Mouse (Mus musculus): Measurements from ENCODE around the gene Lrrc27. TPM values are rescaled to one million over a fixed set of nuclear protein-coding genes. Genes with fewer than 3 reads are reported as not detected.

The Lrrc27 gene
- polyA plus RNA-seq, 1 experiment = 5.4 TPM

- no peaks in the 10 kb centered on the region for H3K27me3 ChIP-seq (ENCODE audit: control insufficient read depth, insufficient read depth, insufficient read length)
- no peaks in the 10 kb centered on the region for H3K36me3 ChIP-seq (ENCODE audit: control insufficient read depth, insufficient read depth)
- H3K79me2 ChIP-seq (ENCODE audit: control insufficient read depth, insufficient read depth) = no peaks in the 10 kb centered on the region
- no peaks in the 10 kb centered on the region for H3K79me3 ChIP-seq (ENCODE audit: low read depth)
- TF ChIP-seq MYOG (IDR thresholded peaks at IDR 0.05; ENCODE audit: control insufficient read depth, extremely low read depth, insufficient read length) (no peak), CEBPB (IDR thresholded peaks at IDR 0.05; ENCODE audit: low read depth) (no peak), MAX (IDR thresholded peaks at IDR 0.05) (no peak), MYOD1 (IDR thresholded peaks at IDR 0.05; ENCODE audit: control insufficient read depth, insufficient read length, low read depth) (no peak)
- H3ac ChIP-seq (ENCODE audit: control insufficient read depth, insufficient read length, low read depth) = no peak overlapping the region
- H3K4me3 ChIP-seq (ENCODE audit: insufficient read depth, poor library complexity, severe bottlenecking) = no peak overlapping the region
Measured at GRCm38 (mm10) chr7:139184396-139184795, 28.4 kb upstream of the Lrrc27 start.

DNA sequence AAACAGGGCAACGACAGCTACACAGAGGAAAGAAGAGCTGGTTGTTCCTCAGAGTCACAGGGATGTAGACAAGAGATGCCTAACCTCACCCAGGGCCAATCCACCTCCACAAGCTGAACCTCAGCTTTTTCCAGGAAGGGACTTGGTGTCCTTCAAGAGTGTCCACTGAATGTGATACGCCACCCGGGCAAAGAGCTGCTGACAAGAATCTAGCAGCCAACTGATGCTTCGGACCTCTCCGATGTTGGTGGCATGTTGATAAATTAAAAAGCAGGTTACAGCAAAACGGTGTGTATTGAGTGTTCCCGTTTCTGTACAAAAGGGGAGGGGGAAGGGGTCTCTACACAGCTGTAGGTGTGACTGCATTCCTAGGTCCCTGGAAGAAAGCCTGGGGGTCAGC is 27.9 kb upstream of the Lrrc27 start:
- no peaks in the 10 kb centered on the region for H3K79me2 ChIP-seq (ENCODE audit: control insufficient read depth, insufficient read depth)
- TF ChIP-seq CEBPB (IDR thresholded peaks at IDR 0.05; ENCODE audit: low read depth) (no peak), CTCF (IDR thresholded peaks at IDR 0.05; ENCODE audit: control insufficient read depth, insufficient read depth, insufficient read length) (no peak), FOSL1 (IDR thresholded peaks at IDR 0.05; ENCODE audit: insufficient read depth, low read length, poor library complexity, severe bottlenecking) (no peak), MYOG (IDR thresholded peaks at IDR 0.05; ENCODE audit: control insufficient read depth, extremely low read depth, insufficient read length) (no peak), USF1 (IDR thresholded peaks at IDR 0.05; ENCODE audit: low read depth) (no peak), MAX (IDR thresholded peaks at IDR 0.05) (no peak), MYOD1 (IDR thresholded peaks at IDR 0.05; ENCODE audit: control insufficient read depth, insufficient read length, low read depth) (no peak)
- no peaks in the 10 kb centered on the region for H3K27me3 ChIP-seq (ENCODE audit: control insufficient read depth, insufficient read depth, insufficient read length)
- no peaks in the 10 kb centered on the region for H3K36me3 ChIP-seq (ENCODE audit: control insufficient read depth, insufficient read depth)
- no peak overlapping the region for H3K4me3 ChIP-seq (ENCODE audit: insufficient read depth, poor library complexity, severe bottlenecking)
- H3ac ChIP-seq (ENCODE audit: control insufficient read depth, insufficient read length, low read depth) = no peak overlapping the region
- no peaks in the 10 kb centered on the region for H3K79me3 ChIP-seq (ENCODE audit: low read depth)

DNA sequence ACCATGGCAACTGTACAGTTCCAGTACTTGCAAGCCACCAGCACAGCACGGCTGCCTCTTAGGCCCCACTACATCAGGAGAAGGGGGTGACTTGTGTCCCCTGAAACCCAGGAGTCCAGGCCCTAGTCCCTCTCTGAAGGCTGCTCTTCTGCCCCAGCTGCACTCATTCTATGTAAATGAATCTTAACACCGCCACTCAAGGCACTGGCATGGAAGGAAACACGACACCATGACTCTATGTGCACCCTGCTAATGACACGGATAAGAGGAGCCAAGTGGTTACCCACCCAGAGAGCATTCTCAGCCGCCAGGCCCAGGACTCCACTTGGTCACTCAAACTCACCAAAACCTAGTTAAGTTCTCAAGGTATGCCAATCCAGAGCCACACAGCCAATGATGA is 26.8 kb upstream of the Lrrc27 start:
- no peaks in the 10 kb centered on the region for H3K27me3 ChIP-seq (ENCODE audit: control insufficient read depth, insufficient read depth, insufficient read length)

DNA sequence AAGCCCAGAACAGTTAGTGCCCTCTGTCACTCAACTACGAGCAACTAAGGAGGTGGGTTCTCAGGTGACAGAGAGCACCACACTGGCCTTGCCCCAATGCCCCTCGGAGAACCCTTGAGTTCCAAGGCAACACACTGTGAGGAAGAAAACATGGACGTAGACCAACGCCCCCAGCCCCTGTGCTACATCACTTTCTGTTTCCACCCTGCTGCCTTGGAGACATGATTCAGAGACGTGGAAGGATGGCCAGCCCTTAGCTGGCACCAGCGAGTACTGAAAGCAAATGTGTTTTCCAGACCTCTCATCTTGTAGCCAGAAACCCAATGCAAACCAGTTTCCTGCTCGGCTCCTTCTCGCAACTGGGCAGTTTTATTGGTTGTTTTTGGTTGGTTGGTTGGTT is 26.4 kb upstream of the Lrrc27 start:
- TF ChIP-seq MYOD1 (IDR thresholded peaks at IDR 0.05; ENCODE audit: control insufficient read depth, insufficient read length, low read depth) (no peak), MAX (IDR thresholded peaks at IDR 0.05) (no peak), CEBPB (IDR thresholded peaks at IDR 0.05; ENCODE audit: low read depth) (no peak), MYOG (IDR thresholded peaks at IDR 0.05; ENCODE audit: control insufficient read depth, extremely low read depth, insufficient read length) (no peak), USF1 (IDR thresholded peaks at IDR 0.05; ENCODE audit: low read depth) (no peak), FOSL1 (IDR thresholded peaks at IDR 0.05; ENCODE audit: insufficient read depth, low read length, poor library complexity, severe bottlenecking) (no peak), CTCF (IDR thresholded peaks at IDR 0.05; ENCODE audit: control insufficient read depth, insufficient read depth, insufficient read length) (no peak)
- Histone ChIP-seq H3K79me2 (ENCODE audit: control insufficient read depth, insufficient read depth) (no peaks in the 10 kb centered on the region), H3K27me3 (ENCODE audit: control insufficient read depth, insufficient read depth, insufficient read length) (no peaks in the 10 kb centered on the region), H3K79me3 (ENCODE audit: low read depth) (no peaks in the 10 kb centered on the region), H3ac (ENCODE audit: control insufficient read depth, insufficient read length, low read depth) (no peak overlapping the region), H3K4me3 (ENCODE audit: insufficient read depth, poor library complexity, severe bottlenecking) (no peak overlapping the region), H3K36me3 (ENCODE audit: control insufficient read depth, insufficient read depth) (no peaks in the 10 kb centered on the region)

More for the DNA sequence above, 26.8 kb upstream of the Lrrc27 start:
- TF ChIP-seq MYOD1 (IDR thresholded peaks at IDR 0.05; ENCODE audit: control insufficient read depth, insufficient read length, low read depth) (no peak), MYOG (IDR thresholded peaks at IDR 0.05; ENCODE audit: control insufficient read depth, extremely low read depth, insufficient read length) (no peak), USF1 (IDR thresholded peaks at IDR 0.05; ENCODE audit: low read depth) (no peak), MAX (IDR thresholded peaks at IDR 0.05) (no peak), FOSL1 (IDR thresholded peaks at IDR 0.05; ENCODE audit: insufficient read depth, low read length, poor library complexity, severe bottlenecking) (no peak)
- no peaks in the 10 kb centered on the region for H3K36me3 ChIP-seq (ENCODE audit: control insufficient read depth, insufficient read depth)
- H3K79me2 ChIP-seq (ENCODE audit: control insufficient read depth, insufficient read depth) = no peaks in the 10 kb centered on the region
- no peaks in the 10 kb centered on the region for H3K79me3 ChIP-seq (ENCODE audit: low read depth)
- no peak overlapping the region for H3ac ChIP-seq (ENCODE audit: control insufficient read depth, insufficient read length, low read depth)
- no peak overlapping the region for H3K4me3 ChIP-seq (ENCODE audit: insufficient read depth, poor library complexity, severe bottlenecking)

DNA sequence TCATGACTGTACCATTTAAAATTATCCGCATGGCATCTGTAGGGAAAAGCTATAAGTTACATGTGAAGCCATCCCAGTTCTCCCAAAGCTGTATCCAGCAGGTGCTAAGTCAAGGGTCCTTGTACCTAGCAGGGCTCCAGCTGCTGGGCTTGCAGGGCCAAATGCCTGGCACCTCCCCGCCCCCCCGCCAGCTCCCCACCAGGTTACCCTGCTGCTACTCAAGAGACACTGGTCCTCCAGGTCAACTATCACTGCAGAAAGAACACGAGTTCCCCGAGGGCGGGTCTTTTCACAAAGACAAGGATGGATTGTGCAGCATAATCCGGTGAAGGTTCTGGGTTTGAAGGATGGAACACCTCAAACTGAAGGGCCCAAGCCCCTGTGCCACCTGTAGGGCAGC is 25.5 kb upstream of the Lrrc27 start:
- Histone ChIP-seq H3K27me3 (ENCODE audit: control insufficient read depth, insufficient read depth, insufficient read length) (no peaks in the 10 kb centered on the region), H3K79me3 (ENCODE audit: low read depth) (no peaks in the 10 kb centered on the region), H3K4me3 (ENCODE audit: insufficient read depth, poor library complexity, severe bottlenecking) (no peak overlapping the region), H3K79me2 (ENCODE audit: control insufficient read depth, insufficient read depth) (no peaks in the 10 kb centered on the region), H3ac (ENCODE audit: control insufficient read depth, insufficient read length, low read depth) (no peak overlapping the region), H3K36me3 (ENCODE audit: control insufficient read depth, insufficient read depth) (no peaks in the 10 kb centered on the region)
- TF ChIP-seq MYOG (IDR thresholded peaks at IDR 0.05; ENCODE audit: control insufficient read depth, extremely low read depth, insufficient read length) (no peak), CTCF (IDR thresholded peaks at IDR 0.05; ENCODE audit: control insufficient read depth, insufficient read depth, insufficient read length) (no peak), CEBPB (IDR thresholded peaks at IDR 0.05; ENCODE audit: low read depth) (no peak), MAX (IDR thresholded peaks at IDR 0.05) (no peak), FOSL1 (IDR thresholded peaks at IDR 0.05; ENCODE audit: insufficient read depth, low read length, poor library complexity, severe bottlenecking) (no peak), MYOD1 (IDR thresholded peaks at IDR 0.05; ENCODE audit: control insufficient read depth, insufficient read length, low read depth) (no peak), USF1 (IDR thresholded peaks at IDR 0.05; ENCODE audit: low read depth) (no peak)
